29 mouse cellular contexts compared by ENCODE assay signal in genomic region chr10:3321406-3321805, GRCm38 (mm10). TPM values are rescaled to one million over a fixed set of nuclear protein-coding genes. Genes with fewer than 3 reads are reported as not detected.
"Had no signal": no experiment of that assay in that cellular context is flagged by ENCODE, and none has a peak within 500 bp of the region (broad histone marks: within the 10 kb centered on the region; RNA-seq: fewer than 3 reads in every experiment).

No protein-coding gene starts in this region.

- H3K4me3 ChIP-seq: layer of hippocampus, adult 2 months; left cerebral cortex, adult 2 months; limb, embryonic 12.5 days; limb, embryonic 15.5 days; megakaryocyte, embryonic 14.5 days; midbrain, embryonic 10.5 days; midbrain, embryonic 13.5 days; myocyte; neural tube, embryonic 13.5 days had no signal

- H3K27ac ChIP-seq: layer of hippocampus, adult 2 months; left cerebral cortex, adult 2 months; limb, embryonic 12.5 days; limb, embryonic 15.5 days; liver, embryonic 14.5 days; midbrain, embryonic 10.5 days; midbrain, embryonic 13.5 days; neural tube, embryonic 13.5 days had no signal

- DNase-seq: kidney, adult 9 months; kidney, postnatal 14 days; layer of hippocampus, adult 9-11 months; layer of hippocampus, postnatal 36 days; left cerebral cortex, postnatal 4 days; liver, postnatal 0 days; lung, embryonic 14.5 days; retina, postnatal 1 day; thymus, adult 18-20 months; thymus, postnatal 14 days; thymus, postnatal 4 days had no signal

RNA-seq across cellular contexts. Expression of gene Ppp1r14c, which starts 44.5 kb away (rescaled TPM):
- total RNA-seq: monocyte, adult 5-6 weeks had no signal
- polyA plus RNA-seq: spleen, adult 2 months had no signal

RNA-seq across cellular contexts. Expression of gene H60c, which starts 53.8 kb away (rescaled TPM):
- total RNA-seq: layer of hippocampus, adult 2 months; layer of hippocampus, postnatal 36 days; left cerebral cortex, adult 2 months; left cerebral cortex, postnatal 14 days; left cerebral cortex, postnatal 4 days had no signal
- polyA plus RNA-seq: large intestine, adult 2 months; limb, embryonic 12.5 days; liver, embryonic 11.5 days; liver, embryonic 14.5 days; liver, postnatal 0 days; lung, embryonic 14.5 days; midbrain, embryonic 10.5 days; midbrain, embryonic 13.5 days; midbrain, embryonic 16.5 days; myocyte; neural tube, embryonic 13.5 days; small intestine, adult 2 months; spleen, adult 2 months; testis, adult 2 months had no signal
